Mouse (Mus musculus): ENCODE measurements at regions not wholly inside any gene's neighbourhood (a gene's known extent, or its start where the extent isn't known, plus 50 kb on each side); places are given as distances from the start of the nearest gene placed in this dataset.
"Not testable (repeated sequence)": the region's sequence is repeated elsewhere in the genome, so short reads cannot be mapped to it uniquely, and the experiment has no call there.

- DNase-seq (ENCODE audit: low spot score in 2 of 2): not testable (repeated sequence)
Observed at GRCm38 (mm10) chr8:71823655-71824622, 57.9 kb upstream of the Zfp709 start.

DNA sequence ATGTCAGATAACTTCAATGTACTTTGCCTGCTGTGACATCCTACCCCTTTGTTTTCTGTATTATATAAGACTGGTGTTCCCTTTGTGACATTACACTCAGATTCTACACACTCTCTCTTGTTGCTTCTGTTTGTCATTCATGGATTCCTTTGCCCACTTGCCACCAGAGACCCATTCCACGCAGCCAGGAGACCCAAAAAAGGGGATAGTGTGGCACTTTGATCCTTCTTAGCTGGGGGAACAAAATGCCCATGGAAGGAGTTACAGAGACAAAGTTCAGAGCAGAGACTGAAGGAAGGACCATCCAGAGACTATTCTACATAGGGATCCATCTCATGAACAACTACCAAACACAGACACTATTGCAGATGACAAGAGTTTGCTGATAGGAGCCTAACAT, 59.1 kb upstream of the Zfp709 start:
- DNase-seq (ENCODE audit: low spot score in 2 of 2): not testable (repeated sequence)

DNA sequence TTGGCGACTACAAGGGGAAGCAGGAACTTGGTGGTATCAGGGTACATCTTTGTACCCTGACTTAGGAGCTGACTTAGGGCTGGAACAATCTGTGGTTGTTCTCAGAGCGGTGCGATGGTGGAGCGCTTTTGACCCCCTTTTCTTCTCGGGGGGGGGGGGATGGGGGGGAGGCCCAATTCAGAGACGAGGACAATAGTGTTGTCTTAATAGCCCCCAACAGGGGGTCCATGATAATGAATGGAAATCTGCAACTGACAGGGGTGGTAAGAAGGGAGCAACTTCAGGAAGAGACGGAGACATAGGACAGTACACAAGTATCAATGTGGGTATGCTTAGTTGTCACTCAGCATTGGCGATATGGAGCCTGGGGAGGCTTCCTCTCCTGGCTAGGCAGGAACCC, 61.9 kb upstream of the Zfp709 start:
- DNase-seq (ENCODE audit: low spot score in 2 of 2): not testable (repeated sequence)

DNA sequence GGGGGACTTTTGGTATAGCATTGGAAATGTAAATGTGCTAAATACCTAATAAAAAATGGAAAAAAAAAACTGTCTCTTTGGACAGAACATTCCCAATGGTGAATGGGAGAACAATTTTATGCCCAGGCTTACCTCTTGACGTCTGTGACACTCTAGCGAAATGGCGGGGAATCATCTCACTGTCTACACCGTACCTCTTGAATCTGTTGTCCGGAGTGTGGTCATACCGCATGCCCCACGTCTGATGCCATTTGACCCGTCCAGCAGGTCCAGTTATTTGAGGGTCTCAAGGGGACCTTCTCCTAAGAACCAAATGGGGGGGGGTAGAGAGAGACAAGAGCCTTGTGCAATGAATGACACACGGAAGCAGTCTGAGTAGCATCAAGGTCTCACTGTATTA, 62.4 kb upstream of the Zfp709 start:
- not testable (repeated sequence) for DNase-seq (ENCODE audit: low spot score in 2 of 2)

- DNase-seq (ENCODE audit: low spot score in 2 of 2): not testable (repeated sequence)
Observed at GRCm38 (mm10) chr8:71816272-71817034, 65.4 kb upstream of the Zfp709 start.

DNA sequence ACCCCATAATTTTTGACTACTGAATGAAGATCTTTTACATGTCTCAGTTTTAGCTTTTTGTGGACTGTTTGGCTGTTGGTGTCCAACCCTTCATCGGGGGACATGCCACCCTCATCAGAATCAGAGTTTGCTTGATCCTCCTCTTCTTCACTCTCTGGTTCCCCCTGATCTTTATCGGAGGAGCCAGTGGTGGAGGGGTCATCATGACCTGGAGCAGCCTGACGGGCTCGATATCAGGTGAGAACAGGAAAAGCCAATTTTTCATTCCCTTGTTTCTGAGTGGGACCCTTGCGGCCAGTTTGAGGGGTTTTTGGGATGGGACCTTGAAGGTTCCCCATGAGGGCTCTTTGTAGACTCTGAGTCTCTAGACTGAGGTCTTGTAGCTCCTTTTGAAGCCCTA, 66.0 kb upstream of the Zfp709 start:
- not testable (repeated sequence) for DNase-seq (ENCODE audit: low spot score in 2 of 2)

DNA sequence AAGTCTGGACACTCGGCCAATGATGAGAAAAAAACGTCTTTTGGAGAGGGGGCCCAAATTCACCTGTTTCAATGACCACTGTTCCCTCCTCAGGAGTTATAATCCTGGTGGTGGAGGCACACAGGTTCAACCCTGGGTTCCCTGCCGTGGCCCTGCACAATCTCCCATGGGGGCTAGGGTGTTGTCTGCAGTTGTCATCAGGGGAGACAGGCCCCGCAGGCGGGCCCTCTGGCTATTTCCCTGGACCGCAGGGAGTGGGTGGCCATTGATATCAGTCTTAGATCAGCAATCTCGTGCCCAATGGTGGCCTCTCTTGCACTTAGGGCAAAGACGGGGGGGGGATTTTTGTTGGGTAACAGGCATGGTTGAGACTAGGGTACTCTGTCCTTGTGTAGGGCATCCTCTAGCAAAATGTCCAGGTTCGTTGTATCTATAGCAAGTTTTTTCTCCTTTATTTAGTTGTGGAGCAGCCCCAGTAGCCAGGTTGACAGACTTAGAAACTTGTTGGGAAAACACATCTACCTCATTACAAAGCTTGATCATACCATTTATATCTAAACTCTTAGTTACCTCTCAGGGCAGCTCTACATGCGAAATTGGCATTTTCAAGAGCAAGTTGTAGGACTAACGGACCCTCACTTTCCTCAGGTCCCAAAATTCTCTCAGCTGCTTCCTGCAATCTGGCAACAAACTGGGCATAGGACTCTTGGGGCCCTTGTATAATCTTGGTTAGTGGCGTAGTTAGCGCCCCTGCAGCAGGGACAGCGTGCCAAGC, 66.9 kb upstream of the Zfp709 start:
- not testable (repeated sequence) for DNase-seq (ENCODE audit: low spot score in 2 of 2)

- not testable (repeated sequence) for DNase-seq (ENCODE audit: low spot score in 2 of 2)
Observed at GRCm38 (mm10) chr8:71813889-71814288, 67.9 kb upstream of the Zfp709 start.

GRCm38 (mm10) chr8:71813239-71813638, 68.6 kb upstream of the Zfp709 start:
- not testable (repeated sequence) for DNase-seq (ENCODE audit: low spot score in 2 of 2)

GRCm38 (mm10) chr8:71807788-71808187, 74.0 kb upstream of the Zfp709 start:
- not testable (repeated sequence) for DNase-seq (ENCODE audit: low spot score in 2 of 2)

DNA sequence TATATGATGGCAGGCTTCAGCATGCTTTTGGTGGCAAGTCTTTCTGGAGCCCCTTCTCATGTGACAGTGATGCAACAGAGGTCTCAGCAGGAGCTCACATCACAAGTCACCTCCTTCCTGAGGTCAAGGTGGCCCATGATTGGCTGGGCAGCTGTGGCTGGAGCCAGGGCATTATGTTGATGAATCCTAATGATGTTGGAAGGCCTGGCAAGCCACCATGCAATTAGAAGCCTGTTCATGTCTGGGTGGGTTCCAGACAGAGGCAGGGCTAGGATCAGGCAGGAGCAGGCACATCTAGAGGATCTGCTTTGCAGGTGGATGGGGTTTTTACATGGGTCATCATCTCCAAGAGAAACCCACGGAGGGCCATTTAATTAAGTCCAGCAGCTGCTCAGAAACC, 77.2 kb upstream of the Zfp709 start:
- DNase-seq (ENCODE audit: low spot score in 2 of 2): not testable (repeated sequence)

- not testable (repeated sequence) for DNase-seq (ENCODE audit: low spot score in 2 of 2)
Observed at GRCm38 (mm10) chr8:71802226-71802625, 76.7 kb upstream of the Fcho1 start.

GRCm38 (mm10) chr8:71789031-71789460, 63.5 kb upstream of the Fcho1 start:
- DNase-seq (ENCODE audit: low spot score in 2 of 2): peak in 1 of 2 experiments; percentile 11

DNA sequence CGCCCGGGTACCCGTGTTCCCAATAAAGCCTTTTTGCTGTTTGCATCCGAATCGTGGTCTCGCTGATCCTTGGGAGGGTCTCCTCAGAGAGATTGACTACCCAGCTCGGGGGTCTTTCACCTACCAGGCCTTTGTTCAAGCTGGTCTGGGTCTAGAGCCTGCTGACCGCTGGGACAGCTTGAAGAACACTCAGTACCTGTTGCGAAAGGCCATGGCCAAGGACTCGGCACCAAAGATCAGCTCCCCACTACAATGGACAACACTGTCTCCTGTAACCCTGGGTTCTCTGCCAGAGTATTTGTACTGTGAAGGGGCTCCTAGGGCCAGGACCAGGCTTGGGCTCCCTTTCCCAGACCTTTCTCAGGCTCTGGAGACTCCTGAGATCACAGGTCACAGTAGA, 55.1 kb upstream of the Fcho1 start:
- not testable (repeated sequence) for DNase-seq (ENCODE audit: low spot score in 2 of 2)

DNA sequence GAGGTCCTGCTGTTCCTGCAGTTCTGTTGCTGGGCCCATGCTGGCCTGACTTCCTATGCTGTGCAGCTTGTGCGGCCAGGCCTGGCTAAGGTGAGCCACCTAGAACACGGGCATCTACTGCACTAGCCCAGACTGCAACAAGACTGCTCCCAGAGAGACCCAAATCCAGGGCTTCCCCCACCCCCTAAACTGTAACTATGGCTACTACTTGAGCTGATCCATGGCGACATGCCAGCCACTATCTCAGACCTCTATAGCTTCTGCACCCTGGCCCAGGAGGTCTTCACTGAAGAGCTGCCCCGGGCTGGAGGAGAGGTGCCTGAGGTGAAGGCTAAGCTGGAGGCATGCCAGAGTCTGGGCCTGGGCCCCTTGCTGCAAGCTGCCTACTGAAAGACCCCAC, 54.3 kb upstream of the Fcho1 start:
- DNase-seq (ENCODE audit: low spot score in 2 of 2): not testable (repeated sequence)

DNA sequence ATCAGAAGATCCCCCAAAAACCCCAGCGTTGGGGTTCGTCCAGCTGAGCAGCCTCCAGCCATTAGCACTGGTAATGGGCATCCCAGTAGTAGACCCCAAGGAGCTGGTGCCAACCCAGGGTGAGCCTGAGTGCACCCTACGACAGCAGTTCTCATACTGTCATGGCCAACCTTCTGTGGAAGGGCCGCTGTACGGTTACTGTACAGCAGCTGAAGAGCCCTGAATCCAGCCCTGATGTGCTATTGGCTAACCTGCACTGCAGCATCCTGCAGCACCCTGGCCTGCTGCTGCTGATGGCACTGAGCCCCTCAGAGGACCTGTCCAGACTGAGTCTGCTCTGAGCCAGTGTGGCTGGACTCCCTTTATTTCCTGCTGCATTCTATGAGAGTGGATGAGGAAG, 53.9 kb upstream of the Fcho1 start:
- DNase-seq (ENCODE audit: low spot score in 2 of 2): not testable (repeated sequence)

DNA sequence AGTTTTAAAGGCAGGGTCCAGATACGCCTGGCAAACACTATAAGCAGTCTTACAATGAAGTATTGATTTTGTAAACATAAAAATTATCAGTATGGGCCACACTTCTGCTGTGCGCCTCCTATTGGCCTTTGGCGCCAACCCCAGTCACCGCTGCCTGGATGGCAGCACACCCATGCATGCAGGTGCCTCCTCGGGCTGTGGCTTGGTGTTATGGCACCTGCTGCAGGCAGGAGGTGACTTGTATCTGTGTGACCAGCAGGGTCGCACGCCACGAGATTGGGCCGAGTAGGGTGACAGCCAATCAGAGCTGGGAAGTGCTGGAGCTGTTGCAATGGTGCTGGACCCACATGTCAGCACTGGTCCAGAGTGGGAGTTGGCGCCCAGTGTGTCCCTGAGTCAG, 53.4 kb upstream of the Fcho1 start:
- no peak for DNase-seq (ENCODE audit: low spot score in 2 of 2)

Data from layer of hippocampus, postnatal 14 days (tissue).